Mouse (Mus musculus) MEL (cell line): Measurements from ENCODE around the gene Tesc. TPM values are rescaled to one million over a fixed set of nuclear protein-coding genes. Genes with fewer than 3 reads are reported as not detected.

ENCODE experiments used
- DNase-seq: peaks from one replicate; pipeline ENCODE4 v3.0.0; 2011; ENCODE audit warnings: low read depth, low spot score
- H3K27ac ChIP-seq: 2 replicates; pipeline ENCODE4 v1.5.1; 2012; ENCODE audit warnings: low read depth, mild to moderate bottlenecking, control low read depth, low read length, moderate library complexity; ENCODE audit not compliant: control insufficient read depth
- H3K27me3 ChIP-seq, 2 experiments: fragments of 150-350 bp in 1 of 2; sonication (generic) in 1 of 2; 2 replicates each; pipeline ENCODE4 v1.6.1; 2012; ENCODE audit warnings: low read length in 2 of 2, mild to moderate bottlenecking in 2 of 2, improper control_type of control experiment in 1 of 2, moderate library complexity in 1 of 2; ENCODE audit not compliant: insufficient read depth in 2 of 2, control insufficient read depth in 1 of 2
- H3K36me3 ChIP-seq, 2 experiments: 2 replicates each; pipeline ENCODE4 v1.6.1; 2012 to 2014; ENCODE audit warnings: low read length in 2 of 2, improper control_type of control experiment in 1 of 2, inconsistent platforms in 1 of 2, mild to moderate bottlenecking in 1 of 2; ENCODE audit not compliant: insufficient read depth in 2 of 2, control insufficient read depth in 1 of 2
- H3K4me1 ChIP-seq, 2 experiments: fragments of 150-350 bp in 1 of 2; sonication (generic) in 1 of 2; 2 replicates each; pipeline ENCODE4 v1.6.1; 2012; ENCODE audit warnings: low read length in 2 of 2, improper control_type of control experiment in 1 of 2, mild to moderate bottlenecking in 1 of 2; ENCODE audit not compliant: insufficient read depth in 2 of 2, control insufficient read depth in 1 of 2
- H3K4me3 ChIP-seq, 2 experiments: fragments of 150-350 bp in 1 of 2; sonication (generic) in 1 of 2; 2 replicates each; pipeline ENCODE4 v1.5.1; 2012; ENCODE audit warnings: low read depth in 2 of 2, low read length in 2 of 2, mild to moderate bottlenecking in 2 of 2, moderate library complexity in 2 of 2, control low read depth in 1 of 2, improper control_type of control experiment in 1 of 2; ENCODE audit not compliant: control insufficient read depth in 1 of 2, insufficient read depth in 1 of 2
- H3K79me2 ChIP-seq: 2 replicates; pipeline ENCODE4 v1.6.1; 2012; ENCODE audit warnings: mild to moderate bottlenecking, low read length, moderate library complexity; ENCODE audit not compliant: control insufficient read depth, poor library complexity, insufficient read depth
- H3K9ac ChIP-seq: 2 replicates; pipeline ENCODE4 v1.6.1; 2012; ENCODE audit warnings: low read depth, mild to moderate bottlenecking, control low read depth, low read length, moderate library complexity; ENCODE audit not compliant: control insufficient read depth, poor library complexity, severe bottlenecking
- H3K9me3 ChIP-seq: fragments of 150-350 bp; sonication (generic); replicated peaks from 2 replicates; pipeline ENCODE4 v1.6.1; 2012; ENCODE audit warnings: mild to moderate bottlenecking, low read length, improper control_type of control experiment, moderate library complexity; ENCODE audit not compliant: insufficient read depth
- CHD2 ChIP-seq: IDR thresholded peaks from 2 replicates; pipeline ENCODE4 v1.6.1; 2011; ENCODE audit warnings: low read length, improper control_type of control experiment
- CTCF ChIP-seq, 3 experiments: IDR thresholded peaks in 2 of 3; conservative IDR thresholded peaks in 1 of 3; 2 replicates each; pipeline ENCODE4 v1.5.1; 2011 to 2012; ENCODE audit warnings: low read length in 3 of 3, low read depth in 2 of 3, mild to moderate bottlenecking in 2 of 3, improper control_type of control experiment in 1 of 3, inconsistent platforms in 1 of 3, mixed read lengths in 1 of 3, moderate library complexity in 1 of 3; ENCODE audit not compliant: control insufficient read depth in 1 of 3, insufficient read depth in 1 of 3, poor library complexity in 1 of 3, severe bottlenecking in 1 of 3
- EP300 ChIP-seq, 2 experiments: IDR thresholded peaks; 2 replicates each; pipeline ENCODE4 v1.6.1; 2011; ENCODE audit warnings: improper control_type of control experiment in 2 of 2, low read length in 2 of 2, low read depth in 1 of 2, mild to moderate bottlenecking in 1 of 2
- HCFC1 ChIP-seq: IDR thresholded peaks from 2 replicates; pipeline ENCODE4 v1.6.1; 2012; ENCODE audit warnings: low read depth, mild to moderate bottlenecking, inconsistent platforms, low read length, improper control_type of control experiment, moderate library complexity
- MAFK ChIP-seq: IDR thresholded peaks from 2 replicates; pipeline ENCODE4 v1.6.1; 2011; ENCODE audit warnings: low read depth, mild to moderate bottlenecking, low read length, improper control_type of control experiment, borderline replicate concordance
- MAX ChIP-seq: IDR thresholded peaks from 2 replicates; pipeline ENCODE4 v1.6.1; 2011; ENCODE audit warnings: low read length, improper control_type of control experiment
- MAZ ChIP-seq: IDR thresholded peaks from 2 replicates; pipeline ENCODE4 v1.6.1; 2012; ENCODE audit warnings: low read depth, mild to moderate bottlenecking, inconsistent platforms, low read length, improper control_type of control experiment
- MXI1 ChIP-seq: IDR thresholded peaks from 2 replicates; pipeline ENCODE4 v1.6.1; 2011; ENCODE audit warnings: mild to moderate bottlenecking, low read depth, low read length, improper control_type of control experiment
- MYB ChIP-seq: IDR thresholded peaks from 2 replicates; pipeline ENCODE4 v1.6.1; 2011; ENCODE audit warnings: mild to moderate bottlenecking, low read depth, low read length, improper control_type of control experiment
- MYC ChIP-seq: IDR thresholded peaks from 2 replicates; pipeline ENCODE4 v1.6.1; 2011; ENCODE audit warnings: low read depth, mild to moderate bottlenecking, low read length, improper control_type of control experiment, moderate library complexity
- POLR2A ChIP-seq, 2 experiments: IDR thresholded peaks; 2 replicates each; pipeline ENCODE4 v1.6.1; 2011 to 2012; ENCODE audit warnings: low read length in 2 of 2, mild to moderate bottlenecking in 2 of 2, control low read depth in 1 of 2, improper control_type of control experiment in 1 of 2, low read depth in 1 of 2, moderate library complexity in 1 of 2; ENCODE audit not compliant: control insufficient read depth in 1 of 2, insufficient read depth in 1 of 2, poor library complexity in 1 of 2
- RCOR1 ChIP-seq: IDR thresholded peaks from 2 replicates; pipeline ENCODE4 v1.6.1; 2012; ENCODE audit warnings: low read depth, mild to moderate bottlenecking, inconsistent platforms, low read length, improper control_type of control experiment
- SIN3A ChIP-seq: IDR thresholded peaks from 2 replicates; pipeline ENCODE4 v1.6.1; 2012; ENCODE audit warnings: low read length, improper control_type of control experiment, inconsistent platforms
- SMC3 ChIP-seq: IDR thresholded peaks from 2 replicates; pipeline ENCODE4 v1.6.1; 2011; ENCODE audit warnings: low read depth, low read length, improper control_type of control experiment
- UBTF ChIP-seq: IDR thresholded peaks from 2 replicates; pipeline ENCODE4 v1.6.1; 2012; ENCODE audit warnings: low read depth, mild to moderate bottlenecking, inconsistent platforms, low read length, improper control_type of control experiment, moderate library complexity, borderline replicate concordance; ENCODE audit not compliant: insufficient read depth
- ZMIZ1 ChIP-seq: IDR thresholded peaks from 2 replicates; pipeline ENCODE4 v1.6.1; 2012; ENCODE audit warnings: low read depth, mild to moderate bottlenecking, inconsistent platforms, low read length, improper control_type of control experiment, moderate library complexity
- polyA plus RNA-seq, 2 experiments: library from polyadenylated mRNA; stranded (reverse) in 1 of 2; unstranded in 1 of 2; fragments of >175 nt in 1 of 2; fragments of >200 nt in 1 of 2; gene quantifications; 2 replicates each; pipeline versions ENCODE4 v1.2.1 to v1.2.4; 2012; ENCODE audit warnings: low replicate concordance in 2 of 2, low read depth in 1 of 2; ENCODE audit not compliant: insufficient read length in 2 of 2, insufficient read depth in 1 of 2, missing spikeins in 1 of 2
- total RNA-seq: library from RNA; depleted of rRNA; stranded (reverse); fragments of 300-350 nt; gene quantifications from 2 replicates; pipeline ENCODE4 v1.2.3, GENCODE M21; 2012

Gene Tesc
- total and polyA plus RNA-seq, 3 experiments: 0.07 TPM; not detected in 2

GRCm38 (mm10) chr5:118064284-118064901, 36.9 kb downstream of the Tesc start:
- Histone ChIP-seq H3K36me3 (no peaks in the 10 kb centered on the region), H3K27me3 (no peaks in the 10 kb centered on the region), H3K79me2 (no peaks in the 10 kb centered on the region), H3K9ac (no peak overlapping the region), H3K27ac (no peak overlapping the region), H3K9me3 (no peaks in the 10 kb centered on the region), H3K4me1 (no peaks in the 10 kb centered on the region), H3K4me3 (no peak overlapping the region)
- no peak for TF ChIP-seq SMC3
- no peak for TF ChIP-seq RCOR1
- no peak for TF ChIP-seq UBTF
- TF ChIP-seq MAZ: no peak
- no peak for TF ChIP-seq MAFK
- no peak for TF ChIP-seq ZMIZ1
- no peak for TF ChIP-seq EP300 (IDR thresholded peaks at IDR 0.05; ENCODE audit: low read depth in 1 of 2, low read length in 2 of 2)
- no peak for TF ChIP-seq CHD2
- TF ChIP-seq SIN3A: no peak
- DNase-seq: no peak

GRCm38 (mm10) chr5:118065516-118066255, 38.1 kb downstream of the Tesc start:
- H3K9ac ChIP-seq: no peak overlapping the region
- H3K27ac ChIP-seq: no peak overlapping the region
- no peaks in the 10 kb centered on the region for H3K9me3 ChIP-seq
- no peaks in the 10 kb centered on the region for H3K79me2 ChIP-seq
- no peaks in the 10 kb centered on the region for H3K27me3 ChIP-seq
- no peak for DNase-seq
- no peaks in the 10 kb centered on the region for H3K4me1 ChIP-seq
- H3K36me3 ChIP-seq: no peaks in the 10 kb centered on the region
- TF ChIP-seq MYB: no peak
- TF ChIP-seq POLR2A (IDR thresholded peaks at IDR 0.05; ENCODE audit: control insufficient read depth in 1 of 2, insufficient read depth in 1 of 2, low read depth in 1 of 2, low read length in 2 of 2, poor library complexity in 1 of 2): no peak
- TF ChIP-seq MYC: no peak
- TF ChIP-seq MAZ: no peak
- no peak for TF ChIP-seq SIN3A
- no peak overlapping the region for H3K4me3 ChIP-seq

DNA sequence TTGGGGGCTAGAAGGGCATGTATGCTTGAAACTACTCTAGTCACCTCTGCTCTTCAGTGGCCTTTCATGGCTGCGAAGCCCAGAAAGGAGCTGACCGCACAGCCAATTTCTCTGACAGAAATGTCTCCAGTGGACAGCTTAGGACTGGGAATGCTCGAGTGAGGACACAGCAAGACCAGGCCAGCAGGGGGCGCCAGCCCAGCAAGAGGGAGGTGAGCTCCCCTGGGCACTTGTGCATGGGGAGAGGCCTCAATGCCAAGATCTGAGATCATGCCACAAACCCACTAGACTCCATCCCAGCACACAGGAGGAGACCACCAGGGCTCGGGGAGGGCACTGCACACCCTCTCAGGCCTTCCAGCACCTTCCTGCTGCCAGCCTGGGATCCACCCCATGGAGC, 39.3 kb downstream of the Tesc start:
- no peak overlapping the region for H3K4me3 ChIP-seq
- no peaks in the 10 kb centered on the region for H3K9me3 ChIP-seq
- H3K9ac ChIP-seq: no peak overlapping the region
- TF ChIP-seq SMC3 (peak; percentile 21; the same call in 1 of the 2 replicates), CTCF (IDR thresholded peaks at IDR 0.05 in 2 of 3, conservative IDR thresholded peaks at IDR 0.05 in 1 of 3; ENCODE audit: control insufficient read depth in 1 of 3, insufficient read depth in 1 of 3, low read depth in 2 of 3, low read length in 3 of 3, poor library complexity in 1 of 3, severe bottlenecking in 1 of 3) (peak; percentile 69 to 90 (median 90)), MXI1 (no peak), MAX (no peak), RCOR1 (no peak), HCFC1 (no peak)
- H3K27me3 ChIP-seq: no peaks in the 10 kb centered on the region
- H3K27ac ChIP-seq: no peak overlapping the region
- DNase-seq: peak; percentile 60
- H3K4me1 ChIP-seq: no peaks in the 10 kb centered on the region
- no peaks in the 10 kb centered on the region for H3K79me2 ChIP-seq
- H3K36me3 ChIP-seq: no peaks in the 10 kb centered on the region; a peak in 1 of 4 replicates
